Mouse (Mus musculus): ENCODE measurements at regions not wholly inside any gene's neighbourhood (a gene's known extent, or its start where the extent isn't known, plus 50 kb on each side); places are given as distances from the start of the nearest gene placed in this dataset.

- no peak for ATAC-seq (ENCODE audit: low FRiP score)
Measured at GRCm38 (mm10) chr13:35453222-35453914, 206.3 kb upstream of the Cdyl start.

GRCm38 (mm10) chr13:35460051-35460450 lies 199.6 kb upstream of the Cdyl start:
- WGBS, result 88% methylated on average over 1 of the region's 1 CpGs

More at GRCm38 (mm10) chr13:35453222-35453914, 206.3 kb upstream of the Cdyl start:
- no peaks in the 10 kb centered on the region for H3K36me3 ChIP-seq
- H3K4me2 ChIP-seq, result no peak overlapping the region
- H3K9me3 ChIP-seq, result no peaks in the 10 kb centered on the region
- no peak overlapping the region for H3K9ac ChIP-seq
- no peak overlapping the region for H3K4me3 ChIP-seq
- 60% methylated on average over 2 of the region's 2 CpGs for WGBS
- no peaks in the 10 kb centered on the region for H3K27me3 ChIP-seq
- H3K4me1 ChIP-seq (replicated peaks), result no peaks in the 10 kb centered on the region; the same call in 1 of the 2 replicates
- H3K27ac ChIP-seq, result no peak overlapping the region

GRCm38 (mm10) chr13:35463231-35463630 lies 196.4 kb upstream of the Cdyl start:
- Histone ChIP-seq H3K9ac (no peak overlapping the region), H3K4me2 (no peak overlapping the region), H3K27ac (no peak overlapping the region), H3K36me3 (no peaks in the 10 kb centered on the region), H3K9me3 (no peaks in the 10 kb centered on the region), H3K27me3 (no peaks in the 10 kb centered on the region), H3K4me3 (no peak overlapping the region), H3K4me1 (replicated peaks) (no peaks in the 10 kb centered on the region)
- no peak for ATAC-seq (ENCODE audit: low FRiP score)
- WGBS, result 88% methylated on average over 1 of the region's 1 CpGs

More at GRCm38 (mm10) chr13:35460051-35460450, 199.6 kb upstream of the Cdyl start:
- ATAC-seq (ENCODE audit: low FRiP score), result no peak
- H3K9me3 ChIP-seq, result no peaks in the 10 kb centered on the region
- no peak overlapping the region for H3K9ac ChIP-seq
- no peak overlapping the region for H3K4me2 ChIP-seq
- no peaks in the 10 kb centered on the region for H3K4me1 ChIP-seq (replicated peaks)
- no peaks in the 10 kb centered on the region for H3K27me3 ChIP-seq
- H3K36me3 ChIP-seq, result no peaks in the 10 kb centered on the region
- no peak overlapping the region for H3K4me3 ChIP-seq
- no peak overlapping the region for H3K27ac ChIP-seq

- H3K4me3 ChIP-seq, result no peak overlapping the region
- H3K4me1 ChIP-seq (replicated peaks), result no peaks in the 10 kb centered on the region
- no peaks in the 10 kb centered on the region for H3K36me3 ChIP-seq
- WGBS, result 75% methylated on average over 2 of the region's 2 CpGs
- no peak overlapping the region for H3K4me2 ChIP-seq
- H3K9me3 ChIP-seq, result no peaks in the 10 kb centered on the region
- H3K27me3 ChIP-seq, result no peaks in the 10 kb centered on the region
- no peak for ATAC-seq (ENCODE audit: low FRiP score)
- H3K27ac ChIP-seq, result no peak overlapping the region
- no peak overlapping the region for H3K9ac ChIP-seq
Measured at GRCm38 (mm10) chr13:35463850-35464249, 195.8 kb upstream of the Cdyl start.

- 0 out of 2 replicates have a peak, but pooled peaks cover 3% of the 10 kb centered on the region for H3K4me1 ChIP-seq (replicated peaks)
- no peaks in the 10 kb centered on the region for H3K36me3 ChIP-seq
- no peak overlapping the region for H3K27ac ChIP-seq
- no peak overlapping the region for H3K4me3 ChIP-seq
- no peak overlapping the region for H3K9ac ChIP-seq
- no peaks in the 10 kb centered on the region for H3K27me3 ChIP-seq
- H3K4me2 ChIP-seq, result no peak overlapping the region
- no peaks in the 10 kb centered on the region for H3K9me3 ChIP-seq
- WGBS, result 66% methylated on average over 11 of the region's 11 CpGs
- ATAC-seq (ENCODE audit: low FRiP score), result peak; percentile 75
Measured at GRCm38 (mm10) chr13:35469361-35470198, 190.1 kb upstream of the Cdyl start.

- H3K4me2 ChIP-seq, result no peak overlapping the region
- H3K4me3 ChIP-seq, result no peak overlapping the region
- H3K27me3 ChIP-seq, result no peaks in the 10 kb centered on the region
- no peak for ATAC-seq (ENCODE audit: low FRiP score)
- 92% methylated on average over 2 of the region's 2 CpGs for WGBS
- H3K4me1 ChIP-seq (replicated peaks), result no peaks in the 10 kb centered on the region
- no peak overlapping the region for H3K9ac ChIP-seq
- H3K9me3 ChIP-seq, result no peaks in the 10 kb centered on the region
- no peak overlapping the region for H3K27ac ChIP-seq
- H3K36me3 ChIP-seq, result no peaks in the 10 kb centered on the region
Measured at GRCm38 (mm10) chr13:35478226-35478625, 181.4 kb upstream of the Cdyl start.

- Histone ChIP-seq H3K9ac (no peak overlapping the region), H3K36me3 (no peaks in the 10 kb centered on the region), H3K4me2 (no peak overlapping the region), H3K27me3 (no peaks in the 10 kb centered on the region), H3K9me3 (no peaks in the 10 kb centered on the region), H3K4me1 (replicated peaks) (0 out of 2 replicates have a peak, but pooled peaks cover 5% of the 10 kb centered on the region), H3K4me3 (no peak overlapping the region), H3K27ac (no peak overlapping the region)
- 94% methylated on average over 4 of the region's 4 CpGs for WGBS
- ATAC-seq (ENCODE audit: low FRiP score), result no peak
Measured at GRCm38 (mm10) chr13:35482340-35482739, 177.3 kb upstream of the Cdyl start.

GRCm38 (mm10) chr13:35486125-35486524 lies 173.5 kb upstream of the Cdyl start:
- peak; percentile 63; the same call in 1 of the 2 replicates for ATAC-seq (ENCODE audit: low FRiP score)
- Histone ChIP-seq H3K4me2 (no peak overlapping the region), H3K36me3 (no peaks in the 10 kb centered on the region), H3K9ac (no peak overlapping the region), H3K4me1 (replicated peaks) (0 out of 2 replicates have a peak, but pooled peaks cover 5% of the 10 kb centered on the region), H3K4me3 (no peak overlapping the region), H3K9me3 (no peaks in the 10 kb centered on the region), H3K27ac (no peak overlapping the region), H3K27me3 (no peaks in the 10 kb centered on the region)
- WGBS, result 75% methylated on average over 4 of the region's 4 CpGs

GRCm38 (mm10) chr13:35499776-35500175 lies 159.9 kb upstream of the Cdyl start:
- WGBS, result 92% methylated on average over 2 of the region's 2 CpGs
- Histone ChIP-seq H3K27me3 (no peaks in the 10 kb centered on the region), H3K4me1 (replicated peaks) (peaks cover 32% of the 10 kb centered on the region), H3K9me3 (no peaks in the 10 kb centered on the region), H3K4me2 (no peak overlapping the region), H3K27ac (no peak overlapping the region), H3K36me3 (no peaks in the 10 kb centered on the region), H3K4me3 (no peak overlapping the region), H3K9ac (no peak overlapping the region)
- ATAC-seq (ENCODE audit: low FRiP score), result no peak

GRCm38 (mm10) chr13:35500891-35501290 lies 158.7 kb upstream of the Cdyl start:
- H3K9me3 ChIP-seq, result no peaks in the 10 kb centered on the region
- WGBS, result 67% methylated on average over 5 of the region's 5 CpGs
- H3K4me2 ChIP-seq, result no peak overlapping the region
- H3K27ac ChIP-seq, result no peak overlapping the region
- no peaks in the 10 kb centered on the region for H3K27me3 ChIP-seq
- ATAC-seq (ENCODE audit: low FRiP score), result no peak
- H3K4me1 ChIP-seq (replicated peaks), result peaks cover 32% of the 10 kb centered on the region
- H3K9ac ChIP-seq, result no peak overlapping the region
- H3K36me3 ChIP-seq, result no peaks in the 10 kb centered on the region
- H3K4me3 ChIP-seq, result no peak overlapping the region

GRCm38 (mm10) chr13:35501351-35502146 lies 158.1 kb upstream of the Cdyl start:
- WGBS, result 69% methylated on average over 11 of the region's 11 CpGs
- peak; percentile 63; the same call in 1 of the 2 replicates for ATAC-seq (ENCODE audit: low FRiP score)
- no peak overlapping the region for H3K9ac ChIP-seq
- H3K9me3 ChIP-seq, result no peaks in the 10 kb centered on the region
- no peak overlapping the region for H3K4me2 ChIP-seq
- no peak overlapping the region for H3K27ac ChIP-seq
- H3K4me3 ChIP-seq, result no peak overlapping the region
- peaks cover 32% of the 10 kb centered on the region for H3K4me1 ChIP-seq (replicated peaks)
- no peaks in the 10 kb centered on the region for H3K27me3 ChIP-seq
- H3K36me3 ChIP-seq, result no peaks in the 10 kb centered on the region

GRCm38 (mm10) chr13:35502147-35502522 lies 157.5 kb upstream of the Cdyl start:
- Histone ChIP-seq H3K9ac (no peak overlapping the region), H3K4me3 (no peak overlapping the region), H3K27me3 (no peaks in the 10 kb centered on the region), H3K36me3 (no peaks in the 10 kb centered on the region), H3K4me1 (replicated peaks) (peaks cover 32% of the 10 kb centered on the region), H3K4me2 (no peak overlapping the region), H3K9me3 (no peaks in the 10 kb centered on the region), H3K27ac (no peak overlapping the region)
- peak; percentile 43; the same call in 1 of the 2 replicates for ATAC-seq (ENCODE audit: low FRiP score)
- WGBS, result 57% methylated on average over 5 of the region's 5 CpGs

All from hindbrain, embryonic 13.5 days (tissue).